Mouse (Mus musculus): ENCODE results near the gene Sgce.

DNA sequence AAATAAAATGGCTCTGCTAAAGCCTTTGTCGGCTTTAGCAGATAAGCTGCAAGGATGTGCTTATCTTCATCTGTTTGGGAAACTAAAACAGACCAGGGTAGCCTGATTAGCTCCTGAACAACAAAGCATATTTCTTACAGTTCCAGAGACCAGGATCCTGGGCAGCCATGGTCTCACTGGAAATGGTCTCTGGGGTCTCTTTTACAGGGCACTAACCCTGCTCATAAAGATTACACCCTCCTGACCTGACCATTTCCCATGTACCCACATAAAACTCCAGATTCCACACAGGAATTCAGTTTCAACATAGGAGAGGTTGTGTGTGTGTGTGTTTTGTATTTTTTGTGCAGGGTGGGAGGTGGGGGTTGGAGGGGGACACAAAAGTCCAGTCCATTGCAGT is 112.2 kb downstream of the Sgce start:
- TF ChIP-seq CTCF (IDR thresholded peaks at IDR 0.05; ENCODE audit: low read depth, low read length) (no peak), POLR2AphosphoS5 (IDR thresholded peaks at IDR 0.05; ENCODE audit: insufficient replicate concordance, low read depth, low read length) (no peak), GATA1 (IDR thresholded peaks at IDR 0.05; ENCODE audit: borderline replicate concordance, low read length) (no peak), TAL1 (conservative IDR thresholded peaks at IDR 0.05; ENCODE audit: low read depth, low read length) (no peak), GATA2 (IDR thresholded peaks at IDR 0.05; ENCODE audit: borderline replicate concordance, low read depth, low read length) (no peak)
